Mouse (Mus musculus): ENCODE data around the gene Plg. TPM values are rescaled to one million over a fixed set of nuclear protein-coding genes. Genes with fewer than 3 reads are reported as not detected.

Plg gene
- not detected for total RNA-seq (2021)

- intact Hi-C loops (cut with DNase I) = no loop called here
- no peak for DNase-seq
Observed at GRCm38 (mm10) chr17:12377981-12378705, at the start of gene Plg. Gene Plg, plus strand, starts transcription at chr17:12378608.

DNA sequence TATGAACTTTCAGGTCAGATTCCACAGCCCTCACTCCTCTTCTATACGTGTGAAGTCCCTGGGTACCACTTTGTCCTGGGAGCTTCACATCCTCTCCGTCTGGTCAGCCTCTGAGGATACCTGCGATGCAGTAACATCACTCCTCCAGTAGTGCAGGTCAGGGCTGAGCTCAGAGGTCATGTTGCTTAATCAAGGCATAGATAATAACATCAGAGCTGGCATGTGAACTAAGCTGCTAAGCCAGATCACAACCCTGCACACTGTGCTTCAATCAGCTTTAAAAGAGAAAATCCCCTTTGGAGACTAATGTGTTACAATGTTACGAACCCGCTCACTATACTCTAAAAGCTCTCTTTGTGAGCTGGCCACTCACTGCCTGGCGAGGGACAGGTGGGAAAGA lies 43.3 kb upstream of the Plg start:
- no peak for DNase-seq
- intact Hi-C loops (cut with DNase I) = no loop called here

DNA sequence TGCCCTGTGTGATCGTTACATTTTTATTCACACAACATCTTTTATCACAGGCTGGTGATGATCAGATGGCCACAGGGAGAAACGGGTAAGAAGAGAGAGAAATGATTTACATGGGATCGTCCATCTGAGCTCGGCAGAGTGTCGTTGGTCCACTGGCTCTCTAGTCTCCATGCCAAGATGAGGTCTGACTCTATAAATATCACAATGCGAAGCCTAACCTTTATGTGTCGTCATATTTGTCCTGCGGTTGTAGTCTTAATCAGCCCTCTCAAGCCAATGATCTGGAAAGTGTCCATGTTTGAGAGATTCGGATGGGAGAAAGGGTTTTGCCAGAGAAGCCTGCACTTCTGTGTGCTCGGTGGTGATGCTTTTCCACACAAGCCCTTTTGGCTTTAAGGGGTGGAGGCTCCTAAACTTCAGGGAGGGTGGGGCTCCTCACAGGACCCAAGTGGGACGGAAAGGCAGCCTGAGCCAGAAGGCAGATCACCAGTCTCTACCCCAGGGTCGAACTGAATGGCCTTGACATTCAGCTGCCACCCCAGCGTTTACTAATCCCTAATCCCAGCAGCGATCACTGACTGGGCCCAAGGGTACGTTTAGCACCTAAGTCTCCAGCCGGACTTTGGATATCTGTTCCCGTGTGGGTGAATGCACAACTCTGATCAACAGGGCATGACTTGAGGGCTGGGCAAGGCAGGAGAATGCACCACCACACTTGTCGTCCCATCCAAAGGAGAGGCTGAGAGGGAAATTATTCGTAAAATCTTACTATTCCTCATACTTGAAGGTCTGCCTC lies 42.1 kb upstream of the Plg start:
- peak; percentile 54 to 59 for DNase-seq
- intact Hi-C loops (cut with DNase I) = no loop called here

GRCm38 (mm10) chr17:12337156-12337555 lies 41.3 kb upstream of the Plg start:
- intact Hi-C loops (cut with DNase I) = no loop called here

DNA sequence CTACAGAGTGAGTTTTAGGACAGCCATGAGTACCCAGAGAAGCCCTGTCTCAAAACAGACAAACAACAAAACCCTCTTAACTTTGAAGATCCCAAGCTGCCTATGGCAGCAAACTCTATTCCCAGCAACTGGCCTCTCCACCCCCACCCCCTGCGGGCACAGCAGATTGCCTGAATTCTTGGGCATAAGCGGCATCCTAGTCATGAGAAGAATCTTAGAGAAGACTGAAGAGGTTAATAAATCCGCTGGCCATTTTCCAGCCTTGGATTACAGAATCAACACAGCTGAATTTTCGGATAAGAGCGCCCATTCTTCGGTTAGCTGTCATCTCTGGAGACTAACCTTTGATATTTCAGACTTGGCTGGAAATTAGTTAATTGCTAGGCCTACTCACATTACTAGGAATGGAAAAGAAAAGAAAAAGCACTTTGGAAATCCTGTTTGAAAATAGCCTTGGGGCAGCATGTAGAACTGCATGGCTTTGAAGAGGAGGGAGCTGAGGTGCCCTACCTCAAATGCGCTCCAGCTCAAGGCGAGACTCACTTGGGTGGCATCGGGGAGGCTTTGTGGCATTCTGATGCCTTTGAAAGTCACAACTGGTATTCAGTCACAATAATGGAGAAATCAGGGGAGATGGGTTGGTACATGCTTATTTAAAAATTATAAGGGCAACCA lies 34.6 kb upstream of the Plg start:
- DNase-seq = no peak
- intact Hi-C loops (cut with DNase I) = no loop called here

More at GRCm38 (mm10) chr17:12337156-12337555, 41.3 kb upstream of the Plg start:
- no peak for DNase-seq

DNA sequence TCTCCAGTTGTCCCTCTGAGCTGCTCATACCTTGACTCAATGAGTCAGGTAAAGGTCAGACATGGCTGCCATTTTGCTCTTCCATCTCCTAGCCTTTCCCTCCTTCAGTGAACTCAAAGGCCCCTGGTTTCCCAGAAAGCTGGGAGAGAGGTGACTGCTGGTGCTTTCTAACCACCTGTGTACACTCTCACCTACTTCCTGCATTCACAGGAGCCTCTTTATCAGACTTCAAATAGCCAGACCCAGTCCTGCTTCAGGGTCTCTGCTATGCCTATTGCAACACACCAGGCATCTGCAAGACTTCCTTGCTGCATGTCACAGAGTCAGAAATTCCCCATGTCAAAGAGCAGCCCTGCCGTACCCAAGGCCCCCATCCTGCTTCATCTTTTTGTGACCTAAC lies 30.9 kb upstream of the Plg start:
- DNase-seq = no peak
- intact Hi-C loops (cut with DNase I) = no loop called here

- DNase-seq = no peak
- intact Hi-C loops (cut with DNase I) = no loop called here
Observed at GRCm38 (mm10) chr17:12351564-12351963, 26.8 kb upstream of the Plg start.

GRCm38 (mm10) chr17:12352781-12353180 lies 25.6 kb upstream of the Plg start:
- intact Hi-C loops (cut with DNase I) = no loop called here

GRCm38 (mm10) chr17:12359876-12360275 lies 18.5 kb upstream of the Plg start:
- no peak for DNase-seq
- intact Hi-C loops (cut with DNase I) = no loop called here

More at GRCm38 (mm10) chr17:12352781-12353180, 25.6 kb upstream of the Plg start:
- DNase-seq = no peak

DNA sequence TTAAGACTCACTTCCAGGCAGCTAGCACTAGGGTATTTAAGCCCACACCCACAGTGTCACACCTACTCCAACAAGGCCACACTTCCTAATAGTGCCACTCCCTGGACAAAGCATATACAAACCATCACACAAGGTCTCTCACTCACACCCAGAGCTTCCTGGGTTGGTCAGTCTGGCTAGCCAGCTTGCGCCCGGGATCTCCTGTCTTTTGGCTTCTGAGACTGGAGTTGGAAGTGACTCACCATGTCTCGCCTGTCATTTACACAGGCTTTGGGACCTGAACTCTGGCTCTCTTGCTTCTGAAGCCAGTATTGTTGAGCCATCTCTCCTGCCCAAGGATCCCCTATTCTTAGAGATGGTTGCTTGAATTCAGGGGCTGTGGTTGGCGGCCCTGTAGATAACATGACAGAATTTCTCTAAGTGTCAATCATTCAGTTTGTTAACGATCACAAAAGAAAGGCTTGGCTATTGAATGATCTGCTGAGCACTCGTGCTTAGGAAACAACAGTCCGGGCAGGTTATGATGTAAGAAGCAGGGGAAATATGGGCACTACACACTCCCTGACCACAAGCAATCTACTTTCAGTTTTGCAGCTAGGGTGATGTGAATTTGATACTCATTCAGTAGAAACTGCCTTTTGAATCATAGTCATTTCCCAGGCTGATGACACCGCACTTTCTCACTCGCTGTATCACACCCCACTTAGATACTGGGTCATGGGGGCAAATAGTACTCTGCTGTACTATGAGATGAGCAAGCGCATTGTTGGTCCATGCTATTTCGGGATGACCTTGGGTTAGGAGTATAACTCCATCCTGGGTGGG lies 14.6 kb upstream of the Plg start:
- peak in 1 of 2 experiments; percentile 9 for DNase-seq
- intact Hi-C loops (cut with DNase I) = loop anchor here (2.0 kb wide), 1 partner anchor 25 kb away; no protein-coding TSS in a partner anchor

- DNase-seq = peak in 1 of 2 experiments; percentile 14
- intact Hi-C loops (cut with DNase I) = no loop called here
Observed at GRCm38 (mm10) chr17:12364426-12364735, 14.0 kb upstream of the Plg start.

- intact Hi-C loops (cut with DNase I) = loop anchor here (1.0 to 2.0 kb wide), 3 partner anchors 49 to 101 kb away; partner anchors contain the start of gene Map3k4
Observed at GRCm38 (mm10) chr17:12367373-12367930, 11.0 kb upstream of the Plg start.

DNA sequence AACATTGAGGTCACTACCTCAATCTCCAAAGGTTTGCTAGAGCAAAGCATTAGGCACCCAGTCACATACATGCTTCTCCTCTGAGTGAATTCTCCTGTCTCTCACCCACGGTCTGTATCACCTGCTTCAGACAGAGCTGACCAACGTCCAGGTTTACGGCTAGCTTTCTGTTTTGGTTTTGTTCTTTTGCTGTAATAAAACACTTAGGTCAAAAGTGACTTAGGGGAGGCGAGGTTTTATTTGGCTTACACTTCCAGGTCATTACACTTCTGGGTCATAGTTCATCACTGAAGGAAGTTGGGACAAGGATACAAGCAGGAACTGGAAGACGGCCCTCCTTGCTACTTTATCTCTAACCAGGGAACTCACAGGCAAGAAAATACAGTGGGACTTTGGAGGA lies 9.0 kb upstream of the Plg start:
- no peak for DNase-seq
- intact Hi-C loops (cut with DNase I) = loop anchor here (2.0 kb wide), 1 partner anchor 143 kb away; no protein-coding TSS in a partner anchor

More at GRCm38 (mm10) chr17:12367373-12367930, 11.0 kb upstream of the Plg start:
- DNase-seq = peak; percentile 80 to 83

DNA sequence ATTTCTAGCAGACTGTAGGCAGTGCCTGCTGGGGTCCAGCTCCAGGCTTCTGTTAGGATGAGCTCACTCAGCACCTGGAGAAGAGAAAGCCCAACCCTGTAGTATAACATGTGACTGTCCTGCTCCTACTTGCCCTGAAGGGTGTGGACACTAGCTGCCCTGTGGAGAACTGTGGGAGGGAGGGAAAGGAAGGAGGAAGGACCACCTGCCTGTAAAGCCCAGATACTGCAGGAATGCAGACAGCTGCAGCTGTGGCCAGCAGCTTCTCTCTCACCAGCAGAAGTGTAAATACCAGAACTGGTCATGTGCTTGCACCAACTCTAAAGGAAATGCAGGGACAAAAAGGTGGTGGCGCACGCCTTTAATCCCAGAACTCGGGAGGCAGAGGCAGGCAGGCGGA lies 8.1 kb upstream of the Plg start:
- intact Hi-C loops (cut with DNase I) = loop anchor here (2.0 kb wide), 1 partner anchor 333 kb away; no protein-coding TSS in a partner anchor
- no peak for DNase-seq

DNA sequence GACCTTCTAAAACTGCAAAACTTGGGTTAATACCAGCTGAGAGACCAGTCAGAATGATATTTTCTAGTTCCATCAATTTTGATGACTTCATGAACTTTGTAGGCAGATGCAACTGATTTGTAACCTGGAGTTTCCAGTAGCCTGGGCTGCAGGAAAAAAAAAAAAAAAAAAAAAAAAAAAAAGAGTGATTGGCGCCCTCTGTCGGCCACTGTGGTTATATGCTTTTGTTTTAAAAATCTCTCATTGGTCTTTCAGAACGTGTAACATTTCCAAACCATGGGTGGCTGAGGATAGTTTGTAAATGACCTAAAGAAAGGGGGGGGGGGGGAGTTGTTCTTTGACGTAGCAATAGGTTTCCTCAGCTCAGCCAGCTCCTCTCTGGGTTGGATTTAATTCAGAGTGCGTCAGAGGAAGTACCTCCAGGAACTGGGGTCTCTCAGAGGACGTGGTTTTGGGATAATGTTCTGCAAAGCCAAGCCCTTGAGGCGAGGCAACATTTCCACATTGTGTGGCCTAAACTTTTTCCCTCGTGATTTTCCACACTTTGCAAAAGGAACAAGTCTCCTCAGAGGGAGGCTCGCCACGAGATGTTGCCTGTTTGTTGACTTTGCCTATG lies 7.0 kb upstream of the Plg start:
- intact Hi-C loops (cut with DNase I) = loop anchor here (2.0 kb wide), 1 partner anchor 335 kb away; no protein-coding TSS in a partner anchor
- peak in 1 of 2 experiments; percentile 51 for DNase-seq

DNA sequence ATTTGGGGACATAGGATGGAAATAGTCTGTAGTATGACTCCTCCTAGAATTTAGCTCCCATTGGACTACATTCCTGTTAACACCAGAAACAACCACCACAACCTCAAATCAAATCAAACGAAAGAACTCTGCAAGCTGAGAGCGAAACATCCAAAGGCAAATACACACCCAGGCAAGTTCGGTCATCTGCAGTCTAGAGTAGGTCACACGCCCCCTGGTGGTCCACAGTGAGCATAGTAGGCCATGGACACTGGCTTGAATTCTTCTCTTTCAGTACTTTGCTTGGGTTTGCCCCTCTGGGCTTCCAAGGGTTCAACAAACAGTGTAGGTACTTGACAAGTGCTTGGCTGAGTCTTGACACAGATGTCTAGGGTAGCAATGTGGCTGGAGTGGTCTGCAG lies 6.4 kb upstream of the Plg start:
- intact Hi-C loops (cut with DNase I) = no loop called here
- DNase-seq = peak; percentile 70 to 83

- intact Hi-C loops (cut with DNase I) = no loop called here
- DNase-seq = no peak
Observed at GRCm38 (mm10) chr17:12373601-12374144, 4.7 kb upstream of the Plg start.

GRCm38 (mm10) chr17:12380287-12380686 lies 1.9 kb downstream of the Plg start:
- DNase-seq = no peak
- intact Hi-C loops (cut with DNase I) = no loop called here

GRCm38 (mm10) chr17:12381579-12381978 lies 3.2 kb downstream of the Plg start:
- DNase-seq = no peak
- intact Hi-C loops (cut with DNase I) = no loop called here

Data from heart, postnatal 10 days (tissue).